Mouse (Mus musculus) G1E (cell line): Measurements from ENCODE around the gene Dcun1d5. TPM values are rescaled to one million over a fixed set of nuclear protein-coding genes. Genes with fewer than 3 reads are reported as not detected.
"Not testable (repeated sequence)": the region's sequence is repeated elsewhere in the genome, so short reads cannot be mapped to it uniquely, and the experiment has no call there.

Source experiments
- ATAC-seq: 2 replicates; pipeline ENCODE4 v1.8.0; 2016; ENCODE audit warnings: mild to moderate bottlenecking; ENCODE audit not compliant: insufficient number of reproducible peaks, poor library complexity, low FRiP score, severe bottlenecking; ENCODE audit errors: extremely low read depth
- DNase-seq: peaks from one replicate; pipeline ENCODE4 v3.0.0; 2012; ENCODE audit warnings: low spot score
- H3K27me3 ChIP-seq: 2 replicates; pipeline ENCODE4 v1.6.1; 2012; ENCODE audit warnings: mild to moderate bottlenecking, low read length, inconsistent platforms; ENCODE audit not compliant: insufficient read depth
- H3K36me3 ChIP-seq: replicated peaks from 2 replicates; pipeline ENCODE3; 2012; ENCODE audit warnings: mild to moderate bottlenecking, inconsistent platforms
- H3K4me1 ChIP-seq: 2 replicates; pipeline ENCODE4 v1.6.1; 2012; ENCODE audit warnings: low read depth, low read length, inconsistent platforms, mixed read lengths; ENCODE audit not compliant: insufficient read depth
- H3K4me3 ChIP-seq: 2 replicates; pipeline ENCODE4 v1.5.1; 2012; ENCODE audit warnings: low read depth, mild to moderate bottlenecking, inconsistent platforms, low read length, moderate library complexity, mixed read lengths
- H3K9me3 ChIP-seq: replicated peaks from 2 replicates; pipeline ENCODE4 v1.6.1; 2012; ENCODE audit warnings: inconsistent platforms
- CTCF ChIP-seq: IDR thresholded peaks from 2 replicates; pipeline ENCODE4 v1.5.1; 2012; ENCODE audit warnings: low read depth, low read length, inconsistent platforms, mixed read lengths
- GATA1 ChIP-seq: IDR thresholded peaks from 2 replicates; pipeline ENCODE4 v1.6.1; 2012; ENCODE audit warnings: borderline replicate concordance, low read length, inconsistent platforms, mixed read lengths
- GATA2 ChIP-seq: IDR thresholded peaks from 2 replicates; pipeline ENCODE4 v1.6.1; 2012; ENCODE audit warnings: low read depth, low read length, inconsistent platforms, borderline replicate concordance
- POLR2AphosphoS5 ChIP-seq: IDR thresholded peaks from 2 replicates; pipeline ENCODE4 v1.6.1; 2012; ENCODE audit warnings: low read depth, low read length, inconsistent platforms; ENCODE audit not compliant: insufficient replicate concordance
- TAL1 ChIP-seq: conservative IDR thresholded peaks from 2 replicates; pipeline ENCODE4 v1.6.1; 2012; ENCODE audit warnings: low read depth, low read length, inconsistent platforms, mixed read lengths
- polyA plus RNA-seq: library from polyadenylated mRNA; stranded (reverse); fragments of >175 nt; gene quantifications from 2 replicates; pipeline ENCODE4 v1.2.3, GENCODE M21; 2012
- total RNA-seq, 2 experiments: library from RNA; stranded (forward) in 1 of 2; stranded (reverse) in 1 of 2; fragments of 200-1000 nt in 1 of 2; fragments of >200 nt in 1 of 2; fragmentation: Nextera tagmentation in 1 of 2; gene quantifications; 2 replicates each; pipeline ENCODE4 v1.2.3; 2014 to 2017

The Dcun1d5 gene
- total and polyA plus RNA-seq, 3 experiments = 62.0 to 172 (median 133) TPM

DNA sequence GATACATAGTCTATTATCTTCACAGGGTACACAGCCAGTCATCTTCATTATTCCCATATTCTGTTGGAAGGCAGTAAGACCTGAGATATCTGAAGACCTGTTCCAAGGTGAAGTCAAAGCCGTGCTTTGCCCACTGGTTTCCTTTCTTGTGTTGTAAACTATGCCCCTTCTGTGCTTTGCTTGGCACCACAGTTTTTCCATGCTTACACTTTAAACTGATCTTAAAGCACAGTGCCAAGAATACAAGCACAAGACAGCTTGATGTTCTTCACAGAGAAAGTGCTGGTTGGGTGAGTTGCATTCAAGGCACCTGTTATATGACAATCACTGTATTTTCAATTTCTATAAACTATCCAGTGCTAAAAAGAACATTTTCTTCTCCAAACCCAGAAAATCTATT, 10.6 kb upstream of the Dcun1d5 start:
- DNase-seq (no peak), ATAC-seq (no peak)
- no peaks in the 10 kb centered on the region for H3K9me3 ChIP-seq
- no peaks in the 10 kb centered on the region for H3K4me1 ChIP-seq
- H3K27me3 ChIP-seq = no peaks in the 10 kb centered on the region
- TF ChIP-seq GATA2 (no peak), POLR2AphosphoS5 (no peak), CTCF (no peak)
- no peak overlapping the region for H3K4me3 ChIP-seq
- peaks cover 43% of the 10 kb centered on the region for H3K36me3 ChIP-seq

DNA sequence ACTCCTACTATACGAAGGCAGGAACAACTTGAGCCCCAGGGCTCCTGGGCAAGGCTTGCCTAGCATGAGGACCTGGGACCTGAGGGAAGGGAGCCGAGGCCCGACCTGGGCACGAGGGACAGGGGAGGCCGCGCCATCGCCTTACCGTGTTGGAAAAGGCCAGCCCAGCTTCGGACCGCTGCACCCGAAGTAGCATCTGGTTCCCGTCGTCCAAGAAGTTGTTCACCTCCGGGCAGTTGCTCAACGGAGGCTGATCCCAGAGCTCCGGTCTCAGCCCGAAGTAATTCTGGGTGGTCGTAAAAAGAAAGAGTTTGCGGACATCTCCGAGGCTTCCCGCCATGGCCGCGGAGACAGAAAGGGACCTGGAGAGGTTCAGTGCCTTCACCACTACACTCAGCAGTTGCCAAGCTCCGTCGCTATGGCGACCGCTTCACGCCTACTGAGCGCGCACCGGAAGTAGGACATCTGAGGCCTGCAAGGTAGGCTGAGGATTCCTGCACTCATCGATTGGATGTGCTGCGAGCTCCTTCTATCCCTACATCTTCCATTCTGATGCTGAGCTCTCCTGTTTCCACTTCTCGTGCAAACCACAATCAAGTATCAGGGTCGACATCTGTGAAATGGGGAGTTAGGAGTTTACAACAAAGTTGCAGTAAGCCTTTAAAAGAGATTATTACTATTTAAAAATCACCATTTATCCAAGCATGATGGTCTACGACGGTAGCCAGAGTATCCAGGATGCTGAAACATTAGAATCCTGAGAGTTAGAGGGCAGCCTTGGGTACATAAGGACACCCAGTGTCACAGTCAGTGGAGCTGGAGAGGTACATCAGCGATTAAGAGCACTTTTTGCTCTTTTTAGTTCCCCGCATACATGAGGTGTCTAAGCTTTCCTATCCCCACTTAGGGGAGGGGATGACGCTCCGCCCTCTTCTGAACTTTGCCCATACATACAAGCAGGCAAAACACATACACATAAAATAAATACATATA, 7.4 kb upstream of the Dcun1d5 start:
- Histone ChIP-seq H3K9me3 (no peaks in the 10 kb centered on the region), H3K4me3 (no peak overlapping the region), H3K4me1 (peaks cover 3% of the 10 kb centered on the region; the same call in 1 of the 2 replicates), H3K27me3 (no peaks in the 10 kb centered on the region), H3K36me3 (peaks cover 45% of the 10 kb centered on the region)
- DNase-seq = no peak
- no peak for TF ChIP-seq GATA1
- no peak for TF ChIP-seq POLR2AphosphoS5
- no peak for TF ChIP-seq CTCF
- no peak for ATAC-seq

DNA sequence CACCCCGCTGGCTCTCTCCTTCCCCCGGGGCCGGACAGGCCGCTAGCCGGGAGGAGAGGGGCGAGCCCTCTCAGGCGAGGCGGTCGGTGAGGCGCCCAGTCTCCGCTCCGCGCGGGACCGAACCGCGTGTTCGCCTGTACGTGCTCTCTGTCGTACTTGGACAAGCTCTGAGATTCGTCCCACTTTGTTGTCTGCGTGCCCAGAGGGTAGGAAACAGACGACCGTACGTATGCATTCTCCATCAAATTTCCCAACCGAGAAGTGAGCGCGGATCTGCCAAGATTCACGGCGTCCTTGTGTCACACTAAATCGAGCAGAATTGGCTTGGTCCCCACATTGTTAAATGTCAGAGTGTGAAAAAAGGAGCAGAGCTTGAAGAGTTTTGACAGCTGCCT, 574 bp downstream of the Dcun1d5 start:
- Histone ChIP-seq H3K4me3 (peak overlapping the region; percentile 81), H3K27me3 (no peaks in the 10 kb centered on the region), H3K9me3 (no peaks in the 10 kb centered on the region), H3K4me1 (peaks cover 18% of the 10 kb centered on the region), H3K36me3 (peaks cover 25% of the 10 kb centered on the region)
- no peak for DNase-seq
- no peak for ATAC-seq
- no peak for TF ChIP-seq POLR2AphosphoS5
- TF ChIP-seq GATA1 = no peak
- TF ChIP-seq TAL1 = no peak
- no peak for TF ChIP-seq GATA2
- TF ChIP-seq CTCF = no peak

DNA sequence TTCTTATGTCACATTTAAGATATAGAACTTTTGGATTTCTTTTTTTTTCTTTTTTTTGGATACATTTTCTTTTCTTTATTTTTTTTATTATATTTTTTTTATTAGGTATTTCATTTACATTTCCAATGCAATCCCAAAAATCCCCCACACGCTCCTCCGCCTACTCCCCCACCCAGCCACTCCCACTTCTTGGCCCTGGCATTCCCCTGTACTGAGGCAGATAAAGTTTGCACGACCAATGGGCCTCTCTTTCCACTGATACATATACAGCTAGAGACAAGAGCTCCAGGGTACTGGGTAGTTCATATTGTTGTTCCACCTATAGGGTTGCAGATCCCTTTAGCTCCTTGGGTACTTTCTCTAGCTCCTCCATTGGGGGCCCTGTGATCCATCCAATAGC, 6.4 kb downstream of the Dcun1d5 start:
- DNase-seq, H3K4me3 ChIP-seq, H3K4me1 ChIP-seq, H3K27me3 ChIP-seq, ATAC-seq, H3K9me3 ChIP-seq: not testable (repeated sequence)
- peaks cover 15% of the 10 kb centered on the region for H3K36me3 ChIP-seq

DNA sequence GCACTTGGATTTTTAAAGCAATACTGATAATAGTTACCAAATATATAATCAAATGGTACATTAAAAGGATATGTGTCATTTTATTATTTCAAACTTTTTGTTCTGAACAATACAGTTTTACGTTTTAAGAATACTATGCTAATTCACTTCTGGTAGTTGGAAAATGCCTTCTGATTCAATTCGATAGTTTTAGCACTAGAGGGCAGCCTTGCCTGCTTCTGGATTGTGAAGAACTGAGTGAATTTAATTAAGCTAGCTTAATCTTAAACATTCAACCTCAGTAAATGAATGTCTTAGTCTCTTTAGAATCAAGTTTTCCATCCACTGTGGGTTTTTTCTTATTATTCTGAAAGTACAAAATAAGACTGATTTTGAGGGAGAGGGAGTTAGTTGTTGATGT, 31.9 kb downstream of the Dcun1d5 start:
- Histone ChIP-seq H3K36me3 (peaks cover 36% of the 10 kb centered on the region), H3K27me3 (no peaks in the 10 kb centered on the region), H3K4me3 (no peak overlapping the region), H3K9me3 (no peaks in the 10 kb centered on the region), H3K4me1 (no peaks in the 10 kb centered on the region)
- no peak for DNase-seq
- TF ChIP-seq GATA1 (no peak), CTCF (no peak), POLR2AphosphoS5 (no peak), GATA2 (no peak), TAL1 (no peak)
- no peak; the same call in 1 of the 2 replicates for ATAC-seq

DNA sequence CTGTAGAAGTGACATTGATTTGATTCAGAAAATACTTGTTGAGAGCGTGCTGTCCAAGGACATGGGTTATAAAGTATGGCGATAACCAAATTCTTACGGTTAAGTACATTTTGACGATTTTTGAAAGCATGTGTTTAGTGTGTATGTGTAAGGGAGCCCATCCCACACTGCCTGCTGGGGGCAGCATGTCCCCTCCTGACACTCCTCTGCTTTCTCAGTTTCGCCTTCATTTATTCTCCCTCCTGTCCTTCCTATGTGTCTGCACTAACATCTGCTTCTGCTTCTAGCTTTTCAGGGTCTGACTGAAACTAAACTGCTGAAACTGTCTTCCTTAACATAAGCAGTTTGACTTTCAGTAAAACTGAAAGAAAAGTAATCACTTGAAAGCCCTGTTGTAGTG, 36.7 kb downstream of the Dcun1d5 start:
- H3K4me3 ChIP-seq = no peak overlapping the region
- no peak for DNase-seq
- no peaks in the 10 kb centered on the region for H3K27me3 ChIP-seq
- H3K4me1 ChIP-seq = no peaks in the 10 kb centered on the region
- no peaks in the 10 kb centered on the region for H3K9me3 ChIP-seq
- TF ChIP-seq GATA1 (no peak), CTCF (no peak), POLR2AphosphoS5 (no peak), TAL1 (no peak), GATA2 (no peak)
- peaks cover 32% of the 10 kb centered on the region for H3K36me3 ChIP-seq
- ATAC-seq = no peak

DNA sequence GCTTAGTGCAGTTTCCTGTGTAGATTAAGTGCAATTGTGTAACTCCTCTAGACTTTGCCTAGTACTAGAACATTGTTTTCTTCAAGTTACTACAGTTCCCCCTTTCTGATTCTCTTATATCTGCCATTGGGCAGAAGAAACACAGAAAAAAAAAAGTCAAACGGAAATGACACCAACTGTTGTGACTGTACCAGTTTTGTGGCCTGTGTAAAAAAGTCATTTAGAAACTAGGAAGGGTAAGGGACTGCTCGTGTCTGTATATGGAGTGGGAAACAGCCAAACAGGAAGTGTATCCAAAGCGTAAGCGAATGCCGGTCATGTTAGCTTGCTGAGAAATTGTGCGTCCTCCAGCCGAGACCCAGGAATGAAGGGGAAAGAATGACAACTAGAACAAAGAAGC, 37.1 kb downstream of the Dcun1d5 start:
- peaks cover 32% of the 10 kb centered on the region for H3K36me3 ChIP-seq
- ATAC-seq (no peak), DNase-seq (no peak)
- no peak for TF ChIP-seq GATA1
- TF ChIP-seq POLR2AphosphoS5 = no peak
- TF ChIP-seq TAL1 = no peak
- no peak for TF ChIP-seq CTCF
- TF ChIP-seq GATA2 = no peak
- no peaks in the 10 kb centered on the region for H3K9me3 ChIP-seq
- H3K4me1 ChIP-seq = no peaks in the 10 kb centered on the region
- H3K27me3 ChIP-seq = no peaks in the 10 kb centered on the region
- no peak overlapping the region for H3K4me3 ChIP-seq
